Mouse (Mus musculus) retina, adult 2 months (tissue): ENCODE measurements around the gene Gm5485.

Experiments
- DNase-seq: peaks from one replicate; pipeline ENCODE4 v3.0.0-alpha.2; 2012; ENCODE audit warnings: low read depth, low spot score

Gene Gm5485

DNA sequence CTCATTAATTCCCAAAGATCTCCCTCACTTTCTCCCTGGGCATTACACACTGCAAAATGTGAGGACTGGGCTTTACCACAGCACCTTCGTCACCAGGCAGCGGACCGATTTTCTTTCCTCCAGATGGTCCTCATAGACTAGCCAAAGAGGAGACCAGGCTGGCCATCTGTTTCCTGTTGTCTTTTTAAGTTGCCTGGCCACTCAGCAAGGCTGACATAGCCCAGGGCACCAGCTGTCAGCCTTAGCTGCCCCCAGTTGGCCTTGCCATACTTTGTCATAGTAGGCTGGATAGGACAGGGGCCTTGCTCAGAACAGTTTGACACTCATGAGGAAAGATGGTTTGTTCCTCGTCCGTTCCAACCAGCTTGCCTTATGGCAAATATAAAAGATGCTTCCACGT is 39.8 kb downstream of the Gm5485 start:
- DNase-seq: no peak

DNA sequence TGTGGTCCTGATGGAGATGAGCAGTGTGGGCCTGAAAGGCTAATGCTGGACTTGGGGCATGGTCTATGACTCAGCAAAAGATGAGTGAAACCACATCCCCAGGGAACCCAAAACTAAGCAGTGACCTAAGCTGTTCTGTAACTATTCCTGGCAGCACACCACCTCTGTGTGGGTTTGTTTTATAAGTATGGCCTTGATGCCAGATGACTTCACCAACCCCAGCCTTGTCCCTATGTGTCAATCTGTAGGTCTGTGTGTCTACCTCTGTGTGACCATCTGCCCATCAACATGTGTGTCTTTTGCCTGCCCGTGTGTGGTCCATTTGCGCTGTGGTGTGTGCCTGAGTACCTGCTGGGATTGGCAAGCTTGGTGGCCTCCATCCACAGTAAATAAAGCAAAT is 44.1 kb downstream of the Gm5485 start:
- no peak for DNase-seq

- DNase-seq: no peak
Measured at GRCm38 (mm10) chr16:48366801-48367200, 45.4 kb downstream of the Gm5485 start.

- DNase-seq: no peak
Measured at GRCm38 (mm10) chr16:48360887-48361286, 51.3 kb downstream of the Gm5485 start.

DNA sequence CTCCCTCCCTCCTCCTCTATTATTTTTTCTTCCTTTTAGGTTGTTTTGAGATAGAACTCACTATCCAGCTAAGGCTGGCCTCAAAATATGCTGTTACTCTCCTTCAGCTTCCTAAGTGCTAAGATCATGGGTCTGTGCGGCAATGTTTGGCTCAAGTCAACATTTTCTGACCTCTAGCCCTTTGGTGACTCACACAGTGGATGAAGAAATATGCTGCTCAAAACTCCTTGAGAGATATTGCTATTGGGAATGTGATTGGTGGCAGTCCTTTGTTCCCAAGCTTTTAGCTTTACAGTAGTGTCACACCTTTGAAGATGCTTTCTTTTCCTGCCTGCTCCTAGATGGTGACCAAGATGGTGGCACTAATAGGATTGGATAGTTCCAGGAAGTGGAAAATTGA is 55.8 kb downstream of the Gm5485 start:
- DNase-seq: no peak

DNA sequence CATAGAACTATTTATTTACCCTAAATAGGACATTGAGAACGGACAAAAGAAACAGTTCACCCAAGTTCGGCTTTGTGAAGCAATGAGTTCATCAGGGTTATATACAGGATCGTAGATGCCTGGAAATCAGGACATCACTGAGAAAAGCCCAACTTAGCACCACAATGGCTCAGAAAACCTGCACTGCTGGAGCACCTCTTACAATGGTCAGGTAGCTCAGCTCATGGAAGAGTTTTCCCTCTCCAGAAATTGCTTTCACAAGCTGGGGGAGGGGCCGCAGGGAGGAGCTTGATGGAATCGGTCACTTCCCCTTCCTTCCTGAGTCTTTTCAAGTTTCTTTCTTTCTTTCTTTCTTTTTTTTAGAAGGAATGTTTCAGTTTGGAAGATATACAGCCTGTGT is 56.5 kb downstream of the Gm5485 start:
- no peak for DNase-seq
